Mouse (Mus musculus) lung, postnatal 36 days (tissue): ENCODE data around the gene Cwf19l1.
"Not testable (repeated sequence)": the region's sequence is repeated elsewhere in the genome, so short reads cannot be mapped to it uniquely, and the experiment has no call there.

Experiments
- DNase-seq: peaks from one replicate; pipeline ENCODE4 v3.0.0; 2022; ENCODE audit warnings: mixed read lengths

Cwf19l1 gene

GRCm38 (mm10) chr19:44135072-44135959 is at the start of gene Cwf19l1:
Gene Cwf19l1 (minus strand): TSS chr19:44135876.
- DNase-seq: peak; percentile 93

DNA sequence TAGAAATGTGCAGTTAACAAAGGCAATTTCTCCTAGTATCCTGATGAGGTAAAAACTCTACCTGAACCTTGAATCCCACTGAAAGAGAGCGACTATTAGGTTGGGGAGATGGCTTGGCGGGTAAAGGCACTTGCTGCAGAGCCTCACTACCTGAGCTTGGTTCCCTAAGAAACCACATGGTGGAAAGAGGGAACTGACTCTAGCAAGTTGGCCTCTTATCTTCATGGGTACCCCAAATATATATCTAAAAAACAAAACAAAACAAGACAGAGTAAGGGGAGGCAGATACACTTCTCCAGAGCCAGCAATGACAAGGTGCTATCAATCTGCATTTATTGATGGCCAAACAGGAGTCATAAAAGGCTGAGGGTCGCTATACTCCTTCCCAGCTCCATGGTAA is 48.3 kb upstream of the Cwf19l1 start:
- no peak for DNase-seq

GRCm38 (mm10) chr19:44180502-44180901 is 44.8 kb upstream of the Cwf19l1 start:
- DNase-seq: no peak

DNA sequence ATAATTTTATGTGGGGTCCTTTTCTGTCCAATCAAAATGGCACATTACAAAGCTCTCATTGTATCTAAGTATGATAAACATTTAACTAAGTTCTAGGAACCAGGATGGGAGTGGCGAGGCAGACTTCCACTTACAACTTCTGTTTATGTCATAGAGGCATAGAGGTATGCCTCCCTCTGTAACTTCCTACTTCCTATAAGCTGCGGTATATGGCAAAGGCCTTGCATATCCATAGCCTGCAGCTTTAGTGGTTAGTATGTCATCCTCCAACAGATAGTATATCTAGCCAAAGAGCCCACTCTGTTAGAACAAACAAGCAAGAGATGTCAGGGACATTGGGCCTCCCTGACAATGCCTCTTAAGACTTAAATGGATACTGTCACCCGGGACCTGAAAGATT is 41.1 kb upstream of the Cwf19l1 start:
- DNase-seq: no peak

DNA sequence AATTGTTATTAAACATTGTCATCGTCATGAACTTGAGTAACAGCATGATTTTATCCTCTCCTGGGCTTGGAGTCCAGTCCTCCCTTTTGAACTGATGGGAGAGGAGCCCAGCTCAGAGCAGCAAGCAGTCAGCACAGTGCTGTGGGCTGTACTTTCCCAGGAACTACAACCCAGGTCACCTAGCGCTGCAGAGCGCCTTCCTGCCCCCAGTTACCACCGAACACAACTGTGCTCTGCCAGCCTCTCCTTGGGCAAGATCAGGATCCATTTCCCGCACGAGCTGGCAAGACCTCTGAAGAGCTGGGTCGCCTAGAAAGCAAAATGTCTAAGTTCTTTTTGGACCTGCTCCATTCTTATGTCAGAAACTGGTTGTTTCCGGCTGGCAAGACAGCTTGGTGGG is 39.2 kb upstream of the Cwf19l1 start:
- DNase-seq: no peak

DNA sequence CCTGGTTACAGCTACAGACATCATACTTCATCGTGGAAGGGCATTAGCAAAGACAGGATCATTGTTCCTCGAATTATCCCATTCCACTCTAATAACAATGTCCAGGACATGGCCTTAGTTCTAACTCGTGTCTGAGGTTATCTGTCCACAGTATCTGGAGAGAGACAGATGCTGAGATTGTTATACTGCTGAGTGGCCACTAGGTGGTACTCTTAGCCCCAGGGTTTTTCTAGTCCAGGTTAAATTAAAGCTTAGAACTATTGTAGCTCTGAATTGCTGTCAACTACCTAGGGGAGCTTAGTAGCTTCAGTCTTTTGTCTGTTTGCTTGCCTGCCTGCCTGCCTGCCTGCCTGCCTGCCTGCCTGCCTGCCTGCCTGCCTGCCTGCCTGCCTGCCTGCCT is 25.8 kb upstream of the Cwf19l1 start:
- peak; percentile 13 for DNase-seq

- no peak for DNase-seq
These were observed 23.7 kb upstream of the Cwf19l1 start for GRCm38 (mm10) chr19:44159386-44159785.

- DNase-seq: no peak
These were observed 21.3 kb upstream of the Cwf19l1 start for GRCm38 (mm10) chr19:44157005-44157404.

GRCm38 (mm10) chr19:44153781-44154180 is 18.1 kb upstream of the Cwf19l1 start:
- DNase-seq: no peak

- DNase-seq: no peak
These were observed 13.3 kb upstream of the Cwf19l1 start for GRCm38 (mm10) chr19:44148991-44149390.

- DNase-seq: no peak
These were observed 12.7 kb upstream of the Cwf19l1 start for GRCm38 (mm10) chr19:44148345-44148744.

DNA sequence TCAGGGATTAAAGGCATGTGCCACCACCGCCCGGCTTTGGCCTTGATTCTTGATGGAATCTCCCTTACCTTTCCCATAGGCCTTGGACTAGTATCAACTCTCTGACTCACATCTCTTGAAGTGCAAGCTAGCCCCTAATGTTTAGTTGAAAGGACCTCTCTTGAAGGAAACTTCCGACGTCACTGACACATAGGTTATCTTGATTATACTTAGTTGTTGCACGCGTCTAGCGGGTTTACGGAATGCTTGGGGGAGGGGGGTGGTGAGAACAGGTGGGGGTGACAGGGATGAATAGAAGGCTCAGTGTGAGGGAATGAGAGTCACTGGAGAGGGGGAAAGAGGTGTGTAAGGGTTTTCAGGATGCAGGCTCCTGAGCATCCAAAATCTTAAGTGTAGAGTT is 11.3 kb upstream of the Cwf19l1 start:
- no peak for DNase-seq

DNA sequence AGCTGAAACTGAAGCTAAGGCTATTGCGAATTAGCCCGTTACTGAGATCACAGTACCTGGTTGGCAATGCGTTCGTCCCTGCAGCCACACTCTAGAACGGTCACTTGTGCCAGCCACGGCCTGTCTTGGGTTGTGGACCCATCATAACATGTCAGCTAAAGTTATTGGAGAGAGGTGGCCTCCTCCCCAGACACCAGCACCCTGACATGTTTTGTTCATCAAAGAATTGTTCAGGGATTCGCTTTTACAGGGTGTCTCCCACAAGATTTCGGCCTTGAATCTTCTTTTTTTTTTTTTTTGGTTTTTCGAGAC is 10.8 kb upstream of the Cwf19l1 start:
- DNase-seq: no peak

DNA sequence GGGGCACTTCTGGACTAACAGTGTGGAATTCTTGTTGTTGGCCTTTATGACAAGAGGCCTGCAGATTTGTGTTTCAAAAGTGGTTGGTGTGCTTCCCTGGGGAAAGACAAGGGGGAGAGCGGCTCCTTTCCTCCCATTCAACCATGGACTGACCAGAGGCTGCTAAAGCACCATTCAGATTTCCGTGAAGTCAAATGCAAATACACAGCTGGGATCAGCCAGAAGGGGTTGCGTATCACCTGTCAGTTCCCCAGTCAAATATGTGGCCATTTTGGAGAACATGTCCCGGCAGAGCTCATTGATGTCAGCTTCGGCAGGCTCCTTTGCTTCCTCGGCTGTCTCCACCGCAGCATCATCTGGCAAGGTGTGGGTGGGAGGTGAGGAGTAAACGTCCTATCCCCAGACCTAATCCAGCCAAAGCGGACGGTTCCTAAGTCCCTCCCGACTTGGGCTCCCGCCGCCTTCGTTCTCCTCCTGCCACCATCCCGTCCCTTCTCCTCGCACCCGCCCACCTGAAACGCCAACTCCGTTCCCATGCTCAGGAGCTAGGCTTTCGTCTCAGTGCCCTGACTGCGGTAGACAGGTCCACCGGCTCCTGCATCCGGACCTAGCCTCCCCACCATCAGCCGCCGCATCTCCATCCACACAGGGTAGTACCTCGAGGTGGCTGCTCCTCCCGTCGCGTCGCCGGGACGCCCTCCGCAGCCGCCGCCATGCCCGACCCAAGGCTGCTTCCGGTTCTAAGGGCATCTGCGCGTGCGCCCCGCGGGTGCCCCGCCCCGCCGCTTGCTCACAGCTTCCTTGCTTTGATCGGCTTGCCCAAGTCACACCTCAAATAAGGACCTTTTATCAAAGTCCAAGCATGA is 10.3 kb upstream of the Cwf19l1 start, which contains the start of gene Bloc1s2:
Gene Bloc1s2, minus strand, starts transcription at position 745 of the 866 bp plus-strand sequence.
- DNase-seq: peak; percentile 94

- DNase-seq: peak; percentile 48
These were observed 8.7 kb upstream of the Cwf19l1 start for GRCm38 (mm10) chr19:44144366-44144765.

- no peak for DNase-seq
These were observed 347 bp upstream of the Cwf19l1 start for GRCm38 (mm10) chr19:44135960-44136485.

- no peak for DNase-seq
These were observed 2.8 kb downstream of the Cwf19l1 start for GRCm38 (mm10) chr19:44132917-44133316.

DNA sequence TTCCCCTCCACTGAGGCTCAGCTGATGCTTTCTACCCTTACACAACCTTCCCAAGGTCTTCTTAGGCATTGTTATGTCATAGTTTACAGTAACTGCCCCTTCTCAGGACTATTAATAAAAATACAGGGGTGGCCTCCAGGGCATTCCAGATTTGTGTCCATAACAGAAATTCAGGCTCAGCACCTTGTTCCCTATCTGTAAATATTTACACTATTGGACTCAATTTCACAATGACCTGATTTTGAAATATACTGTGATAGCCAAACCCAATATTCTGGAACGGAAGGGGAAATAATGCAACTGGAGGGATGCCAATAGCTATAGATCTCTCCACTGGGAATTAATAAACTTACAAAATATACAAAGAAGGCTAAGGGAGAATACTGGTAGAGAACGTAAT is 7.1 kb downstream of the Cwf19l1 start:
- DNase-seq: no peak

DNA sequence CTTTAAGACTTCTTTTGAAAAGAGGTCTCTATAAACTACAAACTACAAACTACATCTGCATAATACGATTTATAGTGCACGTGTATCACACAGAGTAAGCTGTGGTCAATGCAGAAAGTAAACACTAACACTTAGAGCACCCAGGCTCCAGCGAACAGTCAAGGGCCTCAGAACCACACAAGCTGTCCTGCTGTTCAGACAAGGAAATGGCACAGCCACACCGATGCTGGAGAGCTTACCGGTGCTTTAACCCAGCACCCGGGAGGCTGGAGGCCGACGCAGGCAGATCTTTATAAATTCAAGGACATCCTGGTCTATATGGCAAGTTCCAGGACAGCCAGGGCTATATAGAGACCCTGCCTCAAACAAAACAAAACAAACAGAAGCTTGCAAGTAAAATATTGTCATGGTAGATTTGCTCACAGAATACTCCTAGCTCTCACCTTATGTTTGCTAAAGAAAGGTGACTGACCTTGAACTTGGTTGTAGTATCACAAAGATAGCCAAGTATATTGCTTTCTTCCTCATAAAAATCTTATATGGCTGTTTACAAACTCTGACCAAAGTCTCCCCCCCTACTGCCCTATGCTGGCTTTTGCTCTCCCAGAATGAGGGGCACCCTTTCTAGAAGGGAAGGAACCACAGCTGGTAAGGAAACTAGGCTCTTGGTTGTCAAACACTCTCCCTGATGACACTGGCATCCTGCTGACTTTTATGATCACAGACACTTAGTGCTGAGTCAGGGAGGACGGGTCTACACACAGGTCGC is 7.8 kb downstream of the Cwf19l1 start:
- DNase-seq: no peak

GRCm38 (mm10) chr19:44121137-44121536 is 14.5 kb downstream of the Cwf19l1 start:
- no peak for DNase-seq

DNA sequence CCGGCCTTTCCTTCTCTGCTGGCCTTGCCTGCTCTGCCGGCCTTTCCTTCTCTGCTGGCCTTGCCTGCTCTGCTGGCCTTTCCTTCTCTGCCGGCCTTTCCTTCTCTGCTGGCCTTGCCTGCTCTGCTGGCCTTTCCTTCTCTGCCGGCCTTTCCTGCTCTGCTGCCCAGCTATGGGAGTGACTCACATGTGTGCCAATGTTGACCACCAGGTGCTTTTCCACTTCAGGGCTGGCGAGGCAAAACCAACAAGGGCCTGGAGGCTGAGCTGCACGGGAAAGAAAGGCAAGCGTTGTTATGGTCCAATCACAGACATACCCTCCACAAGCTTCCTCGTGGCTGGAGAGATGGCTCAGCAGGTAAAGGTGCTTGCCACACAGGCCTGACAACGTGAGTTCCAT is 15.0 kb downstream of the Cwf19l1 start:
- DNase-seq: not testable (repeated sequence)

- DNase-seq: no peak
These were observed 17.9 kb downstream of the Cwf19l1 start for GRCm38 (mm10) chr19:44117793-44118192.

DNA sequence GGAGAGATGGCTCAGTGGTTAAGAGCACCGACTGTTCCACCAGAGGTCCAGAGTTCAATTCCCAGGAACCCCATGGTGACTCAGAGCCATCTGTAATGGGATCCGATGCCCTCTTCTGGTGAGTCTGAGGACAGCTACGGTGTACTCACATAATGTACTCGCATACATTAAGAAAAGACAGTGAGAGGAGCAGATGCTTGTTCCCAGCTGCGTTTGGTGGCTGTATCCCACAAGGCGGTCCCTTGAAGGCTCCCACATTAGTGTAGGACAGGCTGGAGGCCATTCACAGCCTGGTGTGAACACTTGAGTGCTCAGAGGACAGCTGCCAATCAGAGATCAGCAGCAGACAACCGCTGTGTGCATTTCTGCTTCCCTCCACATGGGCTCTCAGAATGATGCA is 24.0 kb downstream of the Cwf19l1 start:
- DNase-seq: no peak
